Mouse (Mus musculus) kidney, embryonic 14.5 days (tissue): ENCODE measurements around the gene Rgs5. TPM values are rescaled to one million over a fixed set of nuclear protein-coding genes. Genes with fewer than 3 reads are reported as not detected.

Source experiments
- ATAC-seq: fragments of 200-750 bp; cut with Nextera tagmentation; 2 replicates; pipeline ENCODE4 v1.8.0; 2017; ENCODE audit warnings: moderate number of reproducible peaks, mild to moderate bottlenecking, moderate TSS enrichment, moderate library complexity; ENCODE audit not compliant: low FRiP score, low TSS enrichment
- H3K27ac ChIP-seq: fragments of 300-500 bp; sonication (generic); 2 replicates; pipeline ENCODE4 v1.5.1; 2014; ENCODE audit warnings: low read depth, mild to moderate bottlenecking, low read length, moderate library complexity, mixed read lengths
- H3K27me3 ChIP-seq: fragments of 300-500 bp; sonication (generic); 2 replicates; pipeline ENCODE4 v1.6.1; 2014; ENCODE audit warnings: mild to moderate bottlenecking, low read length; ENCODE audit not compliant: control insufficient read depth, insufficient read depth
- H3K36me3 ChIP-seq: fragments of 300-500 bp; sonication (generic); 2 replicates; pipeline ENCODE4 v1.6.1; 2014; ENCODE audit warnings: low read length, mixed read lengths; ENCODE audit not compliant: control insufficient read depth, insufficient read depth
- H3K4me1 ChIP-seq: fragments of 300-500 bp; sonication (generic); 2 replicates; pipeline ENCODE4 v1.6.1; 2014; ENCODE audit warnings: low read length, mixed read lengths; ENCODE audit not compliant: control insufficient read depth, insufficient read depth
- H3K4me2 ChIP-seq: fragments of 300-500 bp; sonication (generic); replicated peaks from 2 replicates; pipeline ENCODE4 v1.6.1; 2014; ENCODE audit warnings: low read depth, mild to moderate bottlenecking, low read length
- H3K4me3 ChIP-seq: fragments of 300-500 bp; sonication (generic); 2 replicates; pipeline ENCODE4 v1.5.1; 2014; ENCODE audit warnings: mild to moderate bottlenecking, low read length
- H3K9ac ChIP-seq: fragments of 300-500 bp; sonication (generic); 2 replicates; pipeline ENCODE4 v1.6.1; 2014; ENCODE audit warnings: low read depth, mild to moderate bottlenecking, low read length, moderate library complexity
- H3K9me3 ChIP-seq: fragments of 300-500 bp; sonication (generic); 2 replicates; pipeline ENCODE4 v1.6.1; 2016; ENCODE audit warnings: low read length; ENCODE audit not compliant: control insufficient read depth
- WGBS: fragments of 180-500 bp; shearing (Covaris S2); extraction: QIAGEN DNeasy Blood & Tissue Kit; methylation state at CpG from one replicate; pipeline ENCODE4 v1.1.7; 2014; 5-methylcytosine and 5-hydroxymethylcytosine counted together
- polyA plus RNA-seq: library from polyadenylated mRNA; unstranded; fragments of >200 nt; fragmentation: Nextera tagmentation; extraction: Ambion mirVana; gene quantifications from 2 replicates; pipeline ENCODE4 v1.2.1, GENCODE M21; 2014

Gene Rgs5
- polyA plus RNA-seq, 1 experiment from 2014 or later: 29.6 TPM

- H3K9me3 ChIP-seq: no peaks in the 10 kb centered on the region
- no peaks in the 10 kb centered on the region for H3K4me1 ChIP-seq
- no peak overlapping the region for H3K4me2 ChIP-seq
- 67% methylated on average over 4 of the region's 4 CpGs for WGBS
- H3K27ac ChIP-seq: no peak overlapping the region
- H3K9ac ChIP-seq: no peak overlapping the region
- no peaks in the 10 kb centered on the region for H3K27me3 ChIP-seq
- H3K36me3 ChIP-seq: no peaks in the 10 kb centered on the region
- no peak for ATAC-seq
- no peak overlapping the region for H3K4me3 ChIP-seq
These were observed 41.9 kb downstream of the Rgs5 start for GRCm38 (mm10) chr1:169697236-169697635.

- WGBS: 90% methylated on average over 2 of the region's 2 CpGs
- Histone ChIP-seq H3K36me3 (no peaks in the 10 kb centered on the region), H3K27ac (no peak overlapping the region), H3K27me3 (no peaks in the 10 kb centered on the region), H3K4me1 (no peaks in the 10 kb centered on the region), H3K9ac (no peak overlapping the region), H3K4me3 (no peak overlapping the region), H3K4me2 (no peak overlapping the region), H3K9me3 (no peaks in the 10 kb centered on the region)
- ATAC-seq: no peak
These were observed 43.9 kb downstream of the Rgs5 start for GRCm38 (mm10) chr1:169699184-169699583.

- no peak overlapping the region for H3K27ac ChIP-seq
- H3K9me3 ChIP-seq: no peaks in the 10 kb centered on the region
- H3K4me2 ChIP-seq: no peak overlapping the region
- H3K27me3 ChIP-seq: no peaks in the 10 kb centered on the region
- no peaks in the 10 kb centered on the region for H3K4me1 ChIP-seq
- H3K36me3 ChIP-seq: no peaks in the 10 kb centered on the region
- no peak overlapping the region for H3K9ac ChIP-seq
- WGBS: 87% methylated on average over 4 of the region's 4 CpGs
- ATAC-seq: no peak
- no peak overlapping the region for H3K4me3 ChIP-seq
These were observed 49.2 kb downstream of the Rgs5 start for GRCm38 (mm10) chr1:169704395-169705087.

GRCm38 (mm10) chr1:169721836-169722235 lies 66.5 kb downstream of the Rgs5 start:
- Histone ChIP-seq H3K9me3 (no peaks in the 10 kb centered on the region), H3K4me2 (no peak overlapping the region), H3K4me1 (no peaks in the 10 kb centered on the region), H3K27ac (no peak overlapping the region), H3K4me3 (no peak overlapping the region), H3K9ac (no peak overlapping the region), H3K27me3 (no peaks in the 10 kb centered on the region), H3K36me3 (no peaks in the 10 kb centered on the region)
- 89% methylated on average over 2 of the region's 2 CpGs for WGBS
- no peak for ATAC-seq

- H3K4me2 ChIP-seq: no peak overlapping the region
- H3K36me3 ChIP-seq: no peaks in the 10 kb centered on the region
- ATAC-seq: no peak
- H3K27me3 ChIP-seq: no peaks in the 10 kb centered on the region
- no peak overlapping the region for H3K9ac ChIP-seq
- no peak overlapping the region for H3K4me3 ChIP-seq
- 68% methylated on average over 3 of the region's 3 CpGs for WGBS
- no peaks in the 10 kb centered on the region for H3K4me1 ChIP-seq
- no peak overlapping the region for H3K27ac ChIP-seq
- H3K9me3 ChIP-seq: no peaks in the 10 kb centered on the region
These were observed 71.0 kb downstream of the Rgs5 start for GRCm38 (mm10) chr1:169726319-169726718.

GRCm38 (mm10) chr1:169730599-169731100 lies 75.3 kb downstream of the Rgs5 start:
- no peak for ATAC-seq
- Histone ChIP-seq H3K4me2 (no peak overlapping the region), H3K27ac (no peak overlapping the region), H3K27me3 (no peaks in the 10 kb centered on the region), H3K4me3 (no peak overlapping the region), H3K4me1 (no peaks in the 10 kb centered on the region), H3K36me3 (no peaks in the 10 kb centered on the region), H3K9me3 (no peaks in the 10 kb centered on the region), H3K9ac (no peak overlapping the region)
- 71% methylated on average over 7 of the region's 7 CpGs for WGBS

GRCm38 (mm10) chr1:169736139-169736538 lies 80.8 kb downstream of the Rgs5 start:
- Histone ChIP-seq H3K9me3 (no peaks in the 10 kb centered on the region), H3K4me3 (no peak overlapping the region), H3K27me3 (no peaks in the 10 kb centered on the region), H3K36me3 (no peaks in the 10 kb centered on the region), H3K27ac (no peak overlapping the region), H3K4me1 (no peaks in the 10 kb centered on the region), H3K9ac (no peak overlapping the region), H3K4me2 (no peak overlapping the region)
- 72% methylated on average over 6 of the region's 6 CpGs for WGBS
- ATAC-seq: no peak

GRCm38 (mm10) chr1:169737231-169737630 lies 81.9 kb downstream of the Rgs5 start:
- no peaks in the 10 kb centered on the region for H3K36me3 ChIP-seq
- H3K9ac ChIP-seq: no peak overlapping the region
- no peaks in the 10 kb centered on the region for H3K4me1 ChIP-seq
- no peak overlapping the region for H3K27ac ChIP-seq
- H3K4me2 ChIP-seq: no peak overlapping the region
- no peak overlapping the region for H3K4me3 ChIP-seq
- 80% methylated on average over 6 of the region's 6 CpGs for WGBS
- no peaks in the 10 kb centered on the region for H3K27me3 ChIP-seq
- H3K9me3 ChIP-seq: no peaks in the 10 kb centered on the region
- ATAC-seq: no peak

- Histone ChIP-seq H3K4me2 (no peak overlapping the region), H3K36me3 (no peaks in the 10 kb centered on the region), H3K4me1 (no peaks in the 10 kb centered on the region), H3K27ac (no peak overlapping the region), H3K9me3 (no peaks in the 10 kb centered on the region), H3K9ac (no peak overlapping the region), H3K4me3 (no peak overlapping the region), H3K27me3 (no peaks in the 10 kb centered on the region)
- ATAC-seq: no peak
- WGBS: 86% methylated on average over 5 of the region's 5 CpGs
These were observed 85.8 kb downstream of the Rgs5 start for GRCm38 (mm10) chr1:169741147-169741546.
